Mouse (Mus musculus): Measurements from ENCODE around the gene Cntln.
A peak's percentile ranks its signal among the peaks of the same experiment; 100 is the strongest.

Cntln gene

GRCm38 (mm10) chr4:85059598-85059997 is 175.5 kb downstream of the Cntln start:
- DNase-seq = no peak

GRCm38 (mm10) chr4:85061676-85062075 is 177.6 kb downstream of the Cntln start:
- DNase-seq = no peak

DNA sequence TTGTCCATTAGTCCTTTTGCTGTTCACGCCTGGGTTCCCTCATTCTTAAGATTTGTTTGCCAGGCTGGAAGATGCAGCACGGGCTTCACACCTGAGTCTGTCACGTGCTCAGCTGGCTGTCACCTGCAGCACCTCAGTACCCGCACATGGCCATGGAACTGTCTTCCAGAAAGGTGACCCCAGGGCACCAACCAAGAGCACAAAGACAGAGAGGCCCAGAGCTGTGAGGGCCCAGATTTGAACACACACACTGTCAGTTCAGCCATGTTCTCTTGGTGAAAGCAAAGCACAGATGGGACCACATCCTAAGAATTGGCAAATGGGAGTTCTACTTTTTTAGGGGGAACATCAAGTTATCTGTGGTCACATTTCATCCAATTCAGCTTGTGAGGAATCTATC is 211.9 kb downstream of the Cntln start:
- no peak for DNase-seq

DNA sequence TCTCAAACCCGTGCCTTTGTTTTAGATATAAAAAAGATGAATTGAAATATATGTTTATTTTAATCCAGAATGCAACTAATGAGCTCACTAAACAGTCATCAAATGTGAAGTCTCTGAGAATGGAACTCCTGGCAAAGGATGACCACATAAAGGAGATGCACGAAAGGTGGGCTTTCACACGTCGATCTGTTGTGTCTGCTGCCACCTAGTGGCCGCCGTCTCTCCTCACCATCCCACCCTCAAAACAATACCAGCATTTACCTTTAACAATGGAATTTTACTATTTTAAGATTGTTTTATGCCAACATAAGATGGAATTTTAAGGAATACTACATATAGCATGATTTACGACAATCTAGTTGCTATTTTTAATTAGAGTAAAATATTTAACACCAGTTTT is 212.6 kb downstream of the Cntln start:
- DNase-seq = peak; percentile 43

DNA sequence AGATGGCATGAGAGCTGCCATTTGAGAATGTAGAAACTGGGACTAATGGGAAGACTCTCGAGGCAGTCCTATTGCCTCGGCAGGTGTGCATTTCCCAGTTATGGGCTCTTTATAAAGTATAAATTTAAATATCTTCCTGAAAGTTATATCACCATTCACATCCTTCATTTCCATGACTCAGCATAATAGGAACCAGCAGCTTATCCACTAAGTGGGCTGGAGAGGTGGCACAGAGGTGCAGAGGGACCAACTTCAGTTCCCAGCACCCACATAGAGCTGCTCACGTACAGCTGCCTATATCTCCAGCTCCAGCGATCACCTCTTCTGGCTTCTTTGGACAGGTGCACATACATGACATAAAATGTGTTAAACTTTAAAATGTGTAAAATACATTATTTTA is 218.1 kb downstream of the Cntln start:
- no peak for DNase-seq

GRCm38 (mm10) chr4:85106416-85106815 is 222.3 kb downstream of the Cntln start:
- no peak for DNase-seq

DNA sequence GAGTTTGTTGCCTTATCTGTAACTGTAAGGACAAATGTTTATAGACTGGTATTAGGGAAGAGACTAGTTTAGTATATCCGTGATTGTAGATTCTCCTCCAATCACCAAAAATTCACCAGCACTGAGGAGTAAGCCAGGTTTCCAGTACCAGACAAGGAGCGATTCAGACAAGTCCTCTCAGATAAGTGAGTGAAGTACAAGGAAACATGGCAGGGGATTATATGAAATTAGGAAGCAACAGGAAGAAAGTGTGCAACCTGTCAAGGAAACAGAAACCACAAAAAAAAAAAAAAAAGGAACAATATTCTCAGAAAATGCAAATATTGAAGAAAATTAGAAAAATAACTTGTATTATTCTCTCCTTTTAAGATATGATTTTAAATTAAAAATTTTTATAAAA is 222.9 kb downstream of the Cntln start:
- no peak for DNase-seq

- DNase-seq = no peak
These were observed 236.2 kb downstream of the Cntln start for GRCm38 (mm10) chr4:85120271-85120670.

DNA sequence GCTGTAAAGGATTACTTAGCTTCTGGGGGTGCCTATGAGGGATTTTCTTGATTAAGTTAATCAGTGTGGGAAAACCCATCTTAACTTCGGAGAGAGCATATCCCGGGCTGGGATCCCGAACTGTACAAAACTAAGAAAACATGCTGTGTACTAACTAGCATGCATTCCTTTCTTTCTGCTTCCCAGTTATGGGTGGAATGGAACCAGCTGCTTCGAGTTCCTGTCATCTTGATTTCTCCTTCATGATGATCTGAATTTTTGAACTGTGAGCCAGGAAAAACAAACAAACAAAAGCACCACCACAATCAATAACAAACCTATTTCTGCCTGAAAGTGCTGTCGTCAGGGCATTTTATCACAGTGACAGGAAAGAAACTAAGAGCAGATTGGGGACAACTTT is 265.6 kb downstream of the Cntln start:
- no peak for DNase-seq

GRCm38 (mm10) chr4:85151881-85152280 is 267.8 kb downstream of the Cntln start:
- no peak for DNase-seq

- DNase-seq = no peak
These were observed 270.3 kb downstream of the Cntln start for GRCm38 (mm10) chr4:85154361-85154760.

GRCm38 (mm10) chr4:85161156-85161555 is 277.0 kb downstream of the Cntln start:
- no peak for DNase-seq

DNA sequence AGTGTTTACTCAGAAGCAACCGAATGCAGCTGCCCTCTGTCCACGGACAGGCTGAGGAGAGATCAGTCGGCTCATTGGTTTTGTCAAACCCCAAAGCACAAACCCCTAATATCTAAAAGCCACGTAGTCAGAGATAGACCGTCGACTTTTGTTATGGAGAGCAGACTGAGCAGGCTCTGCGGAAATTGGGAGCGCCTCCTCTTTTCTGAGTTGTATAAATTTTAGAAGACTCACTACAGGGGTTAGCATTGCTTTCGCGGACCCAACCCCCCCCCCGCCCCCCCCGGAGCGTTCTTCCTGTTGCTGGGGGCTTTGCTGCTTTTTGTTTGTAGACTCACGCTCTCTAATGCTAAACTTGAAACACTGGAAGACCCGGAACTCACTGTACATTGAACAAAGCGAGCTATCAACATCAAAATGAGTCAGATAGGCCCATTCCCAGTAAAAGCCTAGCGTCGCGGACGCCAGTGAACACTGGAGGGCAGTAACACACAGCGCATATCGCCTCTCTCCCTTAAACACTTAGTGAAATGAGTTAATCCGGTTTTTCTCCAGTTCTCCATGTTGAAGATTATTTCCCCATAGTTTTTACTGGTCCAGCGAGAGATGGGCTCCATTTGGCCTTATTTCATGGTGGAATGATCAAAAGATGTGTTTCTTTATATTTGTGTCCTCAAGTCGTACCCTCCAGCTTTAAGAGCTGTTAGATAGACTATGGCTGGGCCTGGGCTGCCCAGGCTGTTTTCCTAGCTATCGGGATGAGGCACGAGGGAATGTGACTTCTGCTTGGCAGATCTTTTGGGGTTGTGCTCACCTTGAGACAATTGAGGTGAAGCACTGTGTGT is 278.6 kb downstream of the Cntln start:
- DNase-seq = no peak

- DNase-seq = no peak
These were observed 279.2 kb downstream of the Cntln start for GRCm38 (mm10) chr4:85163313-85163615.

DNA sequence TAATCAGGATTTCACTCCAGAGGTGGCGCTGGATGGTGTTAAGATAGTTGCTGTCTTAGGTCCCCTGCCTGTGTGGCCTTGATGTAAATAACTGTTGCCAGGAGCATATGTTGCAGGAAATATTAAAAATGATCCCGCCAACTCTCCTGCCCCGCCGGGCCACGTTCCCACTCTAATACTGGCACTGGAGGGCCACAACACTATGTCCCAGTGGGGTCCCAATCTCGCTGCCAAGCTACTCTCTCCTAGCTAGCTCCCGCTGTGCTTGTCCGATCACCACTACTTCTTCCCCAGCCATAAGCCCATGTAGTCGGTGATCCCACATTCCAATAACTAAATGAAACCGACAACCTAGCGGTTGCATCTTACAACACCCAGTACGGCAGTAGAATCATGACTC is 283.9 kb downstream of the Cntln start:
- DNase-seq = no peak

- DNase-seq = no peak
These were observed 291.4 kb downstream of the Cntln start for GRCm38 (mm10) chr4:85175466-85175865.

- DNase-seq = no peak
These were observed 294.4 kb downstream of the Cntln start for GRCm38 (mm10) chr4:85178394-85179051.
